Mouse (Mus musculus) midbrain, postnatal 0 days (tissue): ENCODE data around the gene Calhm2. TPM values are rescaled to one million over a fixed set of nuclear protein-coding genes. Genes with fewer than 3 reads are reported as not detected.

Experiments used
- ATAC-seq: fragments of 200-750 bp; cut with Nextera tagmentation; 2 replicates; pipeline ENCODE4 v1.8.0; 2017; ENCODE audit warnings: moderate number of reproducible peaks, mild to moderate bottlenecking, moderate TSS enrichment, moderate library complexity; ENCODE audit not compliant: low FRiP score
- DNase-seq: peaks from one replicate; pipeline ENCODE4 v3.0.0-alpha.2; 2015; ENCODE audit warnings: low spot score
- H3K27ac ChIP-seq: fragments of 300-500 bp; sonication (generic); 2 replicates; pipeline ENCODE4 v1.5.1; 2014; ENCODE audit warnings: low read depth, mild to moderate bottlenecking, low read length, mixed read lengths
- H3K27me3 ChIP-seq: fragments of 300-500 bp; sonication (generic); 2 replicates; pipeline ENCODE4 v1.6.1; 2014; ENCODE audit warnings: low read length, control low read depth, mixed read lengths; ENCODE audit not compliant: insufficient read depth
- H3K36me3 ChIP-seq: fragments of 300-500 bp; sonication (generic); 2 replicates; pipeline ENCODE4 v1.6.1; 2014; ENCODE audit warnings: low read length, control low read depth, mixed read lengths; ENCODE audit not compliant: insufficient read depth
- H3K4me1 ChIP-seq: fragments of 300-500 bp; sonication (generic); 2 replicates; pipeline ENCODE4 v1.6.1; 2014; ENCODE audit warnings: mild to moderate bottlenecking, control low read depth, antibody characterized with exemption, low read length, mixed read lengths; ENCODE audit not compliant: insufficient read depth
- H3K4me2 ChIP-seq: fragments of 300-500 bp; sonication (generic); 2 replicates; pipeline ENCODE4 v1.6.1; 2014; ENCODE audit warnings: low read depth, mild to moderate bottlenecking, low read length, mixed read lengths; ENCODE audit not compliant: poor library complexity, severe bottlenecking
- H3K4me3 ChIP-seq: fragments of 300-500 bp; sonication (generic); 2 replicates; pipeline ENCODE4 v1.5.1; 2014; ENCODE audit warnings: low read depth, mild to moderate bottlenecking, low read length, moderate library complexity
- H3K9ac ChIP-seq: fragments of 300-500 bp; sonication (generic); replicated peaks from 2 replicates; pipeline ENCODE4 v1.6.1; 2014; ENCODE audit warnings: mild to moderate bottlenecking, low read length, moderate library complexity, mixed read lengths; ENCODE audit not compliant: poor library complexity, severe bottlenecking
- H3K9me3 ChIP-seq: fragments of 300-500 bp; sonication (generic); 2 replicates; pipeline ENCODE4 v1.6.1; 2016; ENCODE audit warnings: low read length, control low read depth
- CTCF ChIP-seq: IDR thresholded peaks from 2 replicates; pipeline ENCODE4 v1.5.1; 2016; ENCODE audit warnings: antibody characterized with exemption, mild to moderate bottlenecking
- WGBS: fragments of 180-500 bp; shearing (Covaris S2); extraction: QIAGEN DNeasy Blood & Tissue Kit; methylation state at CpG from one replicate; pipeline ENCODE4 v1.1.7; 2014; 5-methylcytosine and 5-hydroxymethylcytosine counted together
- polyA plus RNA-seq: library from polyadenylated mRNA; unstranded; fragments of >200 nt; fragmentation: Nextera tagmentation; extraction: Ambion mirVana; gene quantifications from 2 replicates; pipeline ENCODE4 v1.2.1, GENCODE M21; 2015
- total RNA-seq: library from RNA; depleted of rRNA; stranded (reverse); fragments of >200 nt; gene quantifications from 2 replicates; pipeline ENCODE4 v1.2.3, GENCODE M21; 2014

The Calhm2 gene
- total and polyA plus RNA-seq, 2 experiments from 2014 or later, result 0.77 to 1.0 TPM

DNA sequence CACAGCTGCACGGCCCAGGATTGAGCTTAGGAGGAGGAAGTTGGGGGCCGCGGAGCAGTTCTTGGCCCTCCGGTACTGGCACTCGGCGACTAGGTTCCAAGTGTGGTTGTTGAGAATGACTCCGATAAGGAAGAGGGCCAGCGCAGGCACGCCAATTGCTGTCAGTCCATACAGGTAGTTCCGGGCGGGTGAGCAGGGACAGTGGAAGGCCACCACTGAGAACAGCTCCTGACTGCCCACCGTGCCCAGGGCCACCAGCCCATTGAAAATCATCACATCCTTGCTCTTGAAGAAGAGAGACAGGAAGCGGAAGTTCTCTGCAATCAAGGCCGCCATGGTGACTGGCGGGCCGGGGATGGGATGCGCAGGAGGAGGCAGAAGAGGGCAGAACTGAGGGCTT lies 2.5 kb downstream of the Calhm2 start:
- Histone ChIP-seq H3K9me3 (no peaks in the 10 kb centered on the region), H3K4me1 (peaks cover 5% of the 10 kb centered on the region; the same call in 1 of the 2 replicates), H3K4me2 (no peak overlapping the region), H3K9ac (no peak overlapping the region), H3K27me3 (no peaks in the 10 kb centered on the region; the same call in none of the 2 replicates), H3K27ac (no peak overlapping the region), H3K36me3 (peaks cover 11% of the 10 kb centered on the region; the same call in 1 of the 2 replicates), H3K4me3 (no peak overlapping the region)
- ATAC-seq (no peak), DNase-seq (no peak)
- WGBS, result 91% methylated on average over 17 of the region's 17 CpGs
- TF ChIP-seq CTCF, result no peak

DNA sequence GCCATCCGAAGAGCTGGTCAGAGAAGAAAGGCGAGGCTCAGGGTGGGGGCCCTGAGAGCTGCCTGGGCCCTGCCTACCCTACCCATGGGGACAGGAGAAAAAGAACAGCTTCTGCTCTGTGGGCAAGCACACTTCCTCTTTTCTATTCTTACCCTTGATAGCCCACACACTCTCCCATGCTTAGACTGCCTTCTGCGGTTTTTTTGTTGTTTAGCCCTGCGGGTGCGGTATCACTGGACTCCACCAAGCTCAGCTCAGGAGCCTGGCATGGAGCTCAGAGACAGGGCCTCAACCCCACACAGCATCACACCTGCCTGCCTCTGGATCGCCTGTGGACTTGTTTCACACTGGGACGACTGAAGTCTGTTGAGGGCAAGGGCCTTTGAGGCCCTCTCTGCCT lies 4.9 kb downstream of the Calhm2 start:
- ATAC-seq (no peak), DNase-seq (no peak)
- Histone ChIP-seq H3K36me3 (peaks cover 35% of the 10 kb centered on the region), H3K4me3 (no peak overlapping the region), H3K4me2 (no peak overlapping the region), H3K9me3 (no peaks in the 10 kb centered on the region), H3K4me1 (peaks cover 5% of the 10 kb centered on the region; the same call in 1 of the 2 replicates), H3K27ac (no peak overlapping the region), H3K27me3 (no peaks in the 10 kb centered on the region; the same call in 1 of the 2 replicates), H3K9ac (no peak overlapping the region)
- WGBS, result 86% methylated on average over 7 of the region's 7 CpGs
- no peak for TF ChIP-seq CTCF

DNA sequence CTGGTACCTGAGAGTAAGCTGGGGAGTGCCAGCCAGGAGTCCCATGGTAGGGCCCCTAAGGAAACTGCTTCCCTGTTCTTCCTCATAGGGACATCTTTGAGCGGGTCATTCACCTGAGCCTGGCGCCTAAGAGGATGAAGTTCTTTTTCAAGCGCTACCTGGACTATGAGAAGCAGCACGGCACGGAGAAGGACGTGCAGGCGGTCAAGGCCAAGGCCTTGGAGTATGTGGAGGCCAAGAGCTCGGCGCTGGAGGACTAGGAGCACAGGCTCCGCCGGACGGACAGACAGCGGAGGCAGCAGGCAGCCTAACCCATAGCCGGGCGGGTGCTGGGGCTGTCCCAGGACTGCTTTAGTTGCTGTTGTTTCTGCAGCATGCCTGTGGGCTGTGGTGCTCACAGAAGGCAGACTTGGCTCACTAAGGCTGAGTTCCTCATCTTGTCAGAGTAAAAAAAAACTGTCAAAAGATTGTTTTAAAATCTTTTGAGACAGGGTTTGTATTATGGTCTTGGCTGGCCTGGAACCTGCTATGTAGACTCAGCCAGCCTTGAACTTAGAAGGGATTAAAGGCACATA lies 7.5 kb downstream of the Calhm2 start:
- no peaks in the 10 kb centered on the region for H3K9me3 ChIP-seq
- no peak overlapping the region for H3K4me3 ChIP-seq
- no peak overlapping the region for H3K4me2 ChIP-seq
- 91% methylated on average over 15 of the region's 15 CpGs for WGBS
- DNase-seq (no peak), ATAC-seq (no peak)
- peaks cover 54% of the 10 kb centered on the region for H3K36me3 ChIP-seq
- no peak overlapping the region for H3K9ac ChIP-seq
- no peak for TF ChIP-seq CTCF
- H3K27ac ChIP-seq, result no peak overlapping the region
- no peaks in the 10 kb centered on the region for H3K27me3 ChIP-seq
- H3K4me1 ChIP-seq, result no peaks in the 10 kb centered on the region

DNA sequence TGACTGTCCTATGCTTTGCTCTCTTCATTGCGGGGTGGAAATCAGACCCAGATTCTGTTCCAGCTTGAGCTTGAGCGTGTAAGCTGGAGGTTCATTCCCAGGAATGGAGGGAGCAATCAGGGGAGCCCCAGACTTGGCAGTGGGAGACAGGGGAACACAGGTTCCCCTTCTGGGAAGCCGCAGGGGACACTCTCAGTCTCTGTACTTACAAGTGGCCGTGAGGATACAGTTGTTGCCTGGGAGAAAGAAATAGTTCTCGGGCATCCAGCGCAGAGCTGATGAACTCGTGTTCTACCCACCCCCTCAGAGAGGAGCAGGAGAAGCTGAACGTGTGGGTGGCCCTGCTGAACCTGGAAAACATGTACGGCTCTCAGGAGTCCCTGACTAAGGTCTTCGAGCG lies 9.3 kb downstream of the Calhm2 start:
- DNase-seq (no peak), ATAC-seq (no peak)
- Histone ChIP-seq H3K4me2 (no peak overlapping the region), H3K27me3 (no peaks in the 10 kb centered on the region), H3K36me3 (peaks cover 62% of the 10 kb centered on the region), H3K4me1 (no peaks in the 10 kb centered on the region), H3K9me3 (no peaks in the 10 kb centered on the region), H3K4me3 (no peak overlapping the region), H3K27ac (no peak overlapping the region), H3K9ac (no peak overlapping the region)
- no peak for TF ChIP-seq CTCF
- 95% methylated on average over 11 of the region's 11 CpGs for WGBS

DNA sequence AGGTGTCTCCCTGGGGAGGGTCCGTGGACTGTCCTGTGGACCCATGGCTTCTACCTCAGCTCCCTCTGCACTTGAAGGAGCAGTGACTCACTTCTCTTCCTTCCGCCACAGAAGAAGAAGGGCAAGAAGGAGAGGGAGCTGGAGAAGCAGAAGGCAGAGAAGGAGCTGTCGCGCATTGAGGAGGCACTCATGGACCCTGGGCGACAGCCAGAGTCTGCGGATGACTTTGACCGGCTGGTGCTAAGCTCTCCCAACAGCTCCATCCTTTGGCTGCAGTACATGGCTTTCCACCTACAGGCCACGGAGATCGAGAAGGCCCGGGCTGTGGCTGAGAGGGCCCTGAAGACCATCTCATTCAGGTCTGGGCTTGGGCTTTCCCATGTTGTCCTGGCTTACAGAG lies 9.9 kb downstream of the Calhm2 start:
- peaks cover 62% of the 10 kb centered on the region for H3K36me3 ChIP-seq
- H3K27ac ChIP-seq, result no peak overlapping the region
- DNase-seq, result no peak
- no peaks in the 10 kb centered on the region for H3K27me3 ChIP-seq
- 98% methylated on average over 10 of the region's 10 CpGs for WGBS
- no peaks in the 10 kb centered on the region for H3K4me1 ChIP-seq
- no peak for TF ChIP-seq CTCF
- H3K4me3 ChIP-seq, result no peak overlapping the region
- H3K4me2 ChIP-seq, result no peak overlapping the region
- H3K9ac ChIP-seq, result no peak overlapping the region
- H3K9me3 ChIP-seq, result no peaks in the 10 kb centered on the region
- no peak for ATAC-seq

DNA sequence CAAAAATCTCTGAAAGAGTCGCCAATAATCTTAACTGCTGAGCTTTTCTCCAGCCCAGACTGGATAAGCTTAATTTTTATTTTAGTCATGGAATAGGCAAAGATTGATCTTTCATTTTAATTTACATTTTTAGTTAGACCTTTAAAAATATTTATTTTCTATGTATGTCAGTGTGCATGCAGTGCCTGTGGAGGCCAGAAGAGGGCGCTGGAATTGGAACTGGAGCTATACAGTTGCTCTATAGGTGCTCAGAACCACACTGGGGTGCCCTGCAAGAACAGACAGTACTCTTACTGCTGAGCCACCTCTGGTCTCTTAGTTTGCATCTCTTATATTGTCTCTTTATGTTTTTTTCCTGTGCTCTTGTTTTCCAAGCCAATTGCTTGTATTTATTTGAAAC lies 15.3 kb downstream of the Calhm2 start:
- no peak overlapping the region for H3K27ac ChIP-seq
- DNase-seq (peak; percentile 52), ATAC-seq (no peak)
- no peak overlapping the region for H3K4me3 ChIP-seq
- H3K9ac ChIP-seq, result no peak overlapping the region
- H3K4me1 ChIP-seq, result no peaks in the 10 kb centered on the region
- peak; percentile 82 for TF ChIP-seq CTCF
- peaks cover 26% of the 10 kb centered on the region for H3K36me3 ChIP-seq
- H3K9me3 ChIP-seq, result no peaks in the 10 kb centered on the region
- H3K27me3 ChIP-seq, result no peaks in the 10 kb centered on the region
- 29% methylated on average over 2 of the region's 2 CpGs for WGBS
- H3K4me2 ChIP-seq, result no peak overlapping the region
